Mouse (Mus musculus) lung, embryonic 16.5 days (tissue): Measurements from ENCODE around the gene Sh2d7. TPM values are rescaled to one million over a fixed set of nuclear protein-coding genes. Genes with fewer than 3 reads are reported as not detected.

ENCODE experiments used
- ATAC-seq: fragments of 200-750 bp; cut with Nextera tagmentation; 2 replicates; pipeline ENCODE4 v1.8.0; 2017; ENCODE audit warnings: low read depth, mild to moderate bottlenecking, moderate library complexity
- H3K27ac ChIP-seq: fragments of 300-500 bp; sonication (generic); 2 replicates; pipeline ENCODE4 v1.5.1; 2014; ENCODE audit warnings: mild to moderate bottlenecking, control low read depth, low read length
- H3K27me3 ChIP-seq: fragments of 300-500 bp; sonication (generic); 2 replicates; pipeline ENCODE4 v1.6.1; 2014; ENCODE audit warnings: low read depth, low read length, mixed read lengths; ENCODE audit not compliant: control insufficient read depth, insufficient read depth
- H3K36me3 ChIP-seq: fragments of 300-500 bp; sonication (generic); 2 replicates; pipeline ENCODE4 v1.6.1; 2014; ENCODE audit warnings: low read length; ENCODE audit not compliant: control insufficient read depth, insufficient read depth
- H3K4me1 ChIP-seq: fragments of 300-500 bp; sonication (generic); replicated peaks from 2 replicates; pipeline ENCODE4 v1.6.1; 2014; ENCODE audit warnings: low read length, mixed read lengths; ENCODE audit not compliant: control insufficient read depth, insufficient read depth
- H3K4me2 ChIP-seq: fragments of 300-500 bp; sonication (generic); 2 replicates; pipeline ENCODE4 v1.6.1; 2014; ENCODE audit warnings: low read depth, low read length, control low read depth
- H3K4me3 ChIP-seq: fragments of 300-500 bp; sonication (generic); 2 replicates; pipeline ENCODE4 v1.5.1; 2014; ENCODE audit warnings: mild to moderate bottlenecking, low read length, control low read depth
- H3K9ac ChIP-seq: fragments of 300-500 bp; sonication (generic); 2 replicates; pipeline ENCODE4 v1.6.1; 2014; ENCODE audit warnings: low read length, control low read depth
- H3K9me3 ChIP-seq: fragments of 300-500 bp; sonication (generic); 2 replicates; pipeline ENCODE4 v1.6.1; 2016; ENCODE audit warnings: low read length; ENCODE audit not compliant: control insufficient read depth
- WGBS: fragments of 180-500 bp; shearing (Covaris S2); extraction: QIAGEN DNeasy Blood & Tissue Kit; methylation state at CpG from one replicate; pipeline ENCODE4 v1.1.7; 2014; 5-methylcytosine and 5-hydroxymethylcytosine counted together
- polyA plus RNA-seq: library from polyadenylated mRNA; unstranded; fragments of >200 nt; fragmentation: Nextera tagmentation; extraction: Ambion mirVana; gene quantifications from 2 replicates; pipeline ENCODE4 v1.2.1, GENCODE M21; 2015

The Sh2d7 gene
- polyA plus RNA-seq, 1 experiment from 2014 or later = not detected

GRCm38 (mm10) chr9:54537030-54537429 is 1.8 kb upstream of the Sh2d7 start:
- Histone ChIP-seq H3K4me1 (peaks cover 3% of the 10 kb centered on the region; the same call in 1 of the 2 replicates), H3K9me3 (no peaks in the 10 kb centered on the region), H3K27me3 (no peaks in the 10 kb centered on the region), H3K27ac (no peak overlapping the region), H3K4me2 (no peak overlapping the region), H3K36me3 (no peaks in the 10 kb centered on the region), H3K9ac (no peak overlapping the region), H3K4me3 (no peak overlapping the region)
- 42% methylated on average over 4 of the region's 4 CpGs for WGBS
- ATAC-seq = no peak

GRCm38 (mm10) chr9:54537480-54537879 is 1.3 kb upstream of the Sh2d7 start:
- Histone ChIP-seq H3K27ac (no peak overlapping the region), H3K9ac (no peak overlapping the region), H3K4me3 (no peak overlapping the region), H3K27me3 (no peaks in the 10 kb centered on the region), H3K4me2 (no peak overlapping the region), H3K9me3 (no peaks in the 10 kb centered on the region), H3K4me1 (peaks cover 3% of the 10 kb centered on the region; the same call in 1 of the 2 replicates), H3K36me3 (no peaks in the 10 kb centered on the region)
- ATAC-seq = no peak
- WGBS = 75% methylated on average over 3 of the region's 3 CpGs

DNA sequence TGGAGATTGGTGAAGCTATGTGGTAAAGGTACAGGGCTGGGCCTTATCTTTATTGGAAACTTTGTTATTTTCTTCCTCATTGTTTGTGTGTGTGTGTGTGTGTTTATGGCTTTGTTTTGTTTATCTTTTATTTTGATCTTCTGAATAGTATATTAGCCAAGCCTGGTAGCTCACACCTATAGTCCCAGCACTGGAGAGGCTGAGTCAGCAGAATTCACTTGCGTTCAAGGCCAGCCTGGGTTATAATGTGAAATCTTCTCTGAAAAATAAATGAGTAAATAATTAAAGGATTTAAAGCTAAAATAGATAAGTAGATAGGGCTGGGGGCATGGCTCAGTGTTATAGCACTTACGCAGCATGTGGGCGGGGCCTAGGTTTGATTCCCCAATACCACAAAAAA is 540 bp upstream of the Sh2d7 start:
- Histone ChIP-seq H3K27me3 (no peaks in the 10 kb centered on the region), H3K4me1 (peaks cover 3% of the 10 kb centered on the region; the same call in 1 of the 2 replicates), H3K9ac (no peak overlapping the region), H3K27ac (no peak overlapping the region), H3K4me3 (no peak overlapping the region), H3K9me3 (no peaks in the 10 kb centered on the region), H3K36me3 (no peaks in the 10 kb centered on the region), H3K4me2 (no peak overlapping the region)
- WGBS = 90% methylated on average over 3 of the region's 3 CpGs
- no peak for ATAC-seq

DNA sequence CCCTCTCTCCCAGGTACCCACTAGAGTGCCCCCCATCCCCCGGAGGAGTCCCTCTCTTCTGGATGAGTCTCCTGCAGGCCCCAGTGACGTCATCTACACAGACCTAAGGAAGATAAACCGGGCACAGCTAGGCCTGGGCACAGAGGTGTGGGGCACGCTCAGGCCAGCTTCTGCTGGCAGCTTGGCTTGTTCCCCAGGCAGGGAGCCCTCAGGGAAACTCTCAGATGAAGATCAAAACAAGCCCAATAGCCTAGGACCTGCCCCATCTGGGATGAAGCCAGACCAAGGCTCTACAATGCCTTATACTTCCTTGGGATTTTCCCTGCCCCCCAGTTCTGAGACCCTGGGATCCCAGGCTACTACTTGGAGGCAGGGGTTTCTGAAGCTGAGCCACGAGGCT is 2.0 kb downstream of the Sh2d7 start:
- ATAC-seq = no peak

GRCm38 (mm10) chr9:54544212-54544953 is 5.6 kb downstream of the Sh2d7 start:
- Histone ChIP-seq H3K36me3 (no peaks in the 10 kb centered on the region), H3K27ac (no peak overlapping the region), H3K9ac (no peak overlapping the region), H3K4me3 (no peak overlapping the region), H3K27me3 (no peaks in the 10 kb centered on the region), H3K4me2 (no peak overlapping the region), H3K9me3 (no peaks in the 10 kb centered on the region), H3K4me1 (no peaks in the 10 kb centered on the region)
- 74% methylated on average over 9 of the region's 9 CpGs for WGBS
- no peak for ATAC-seq

More for the DNA sequence above, 2.0 kb downstream of the Sh2d7 start:
- Histone ChIP-seq H3K4me1 (no peaks in the 10 kb centered on the region), H3K36me3 (no peaks in the 10 kb centered on the region), H3K27ac (no peak overlapping the region), H3K27me3 (no peaks in the 10 kb centered on the region), H3K4me2 (no peak overlapping the region), H3K9ac (no peak overlapping the region), H3K9me3 (no peaks in the 10 kb centered on the region), H3K4me3 (no peak overlapping the region)
- 68% methylated on average over 5 of the region's 5 CpGs for WGBS

- no peaks in the 10 kb centered on the region for H3K4me1 ChIP-seq
- H3K36me3 ChIP-seq = no peaks in the 10 kb centered on the region
- H3K9ac ChIP-seq = no peak overlapping the region
- no peak overlapping the region for H3K27ac ChIP-seq
- ATAC-seq = no peak
- WGBS = 82% methylated on average over 4 of the region's 4 CpGs
- no peak overlapping the region for H3K4me2 ChIP-seq
- no peak overlapping the region for H3K4me3 ChIP-seq
- no peaks in the 10 kb centered on the region for H3K27me3 ChIP-seq
- H3K9me3 ChIP-seq = no peaks in the 10 kb centered on the region
Observed at GRCm38 (mm10) chr9:54544954-54545315, 6.2 kb downstream of the Sh2d7 start.

DNA sequence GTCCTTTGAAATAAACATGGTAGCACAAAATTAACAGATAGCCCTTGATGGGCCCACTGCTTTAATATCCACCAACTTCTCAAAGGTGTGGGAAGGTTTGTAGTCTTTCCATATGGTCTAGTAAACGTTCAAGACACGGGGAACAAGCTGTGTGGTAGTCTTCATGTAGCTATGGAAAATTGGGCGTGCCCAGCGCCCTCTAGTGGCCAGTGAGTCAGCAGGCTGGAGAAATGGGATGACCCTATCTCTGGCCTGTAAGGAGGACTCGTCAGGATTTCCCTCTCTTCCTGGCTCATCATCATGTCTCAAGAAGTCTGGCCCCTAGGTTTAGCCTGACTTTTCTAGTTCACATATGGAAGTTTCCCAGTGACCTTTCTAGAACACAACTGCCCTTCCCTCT is 8.8 kb downstream of the Sh2d7 start:
- no peak for ATAC-seq
- 17% methylated on average over 5 of the region's 5 CpGs for WGBS
- H3K27ac ChIP-seq = no peak overlapping the region

DNA sequence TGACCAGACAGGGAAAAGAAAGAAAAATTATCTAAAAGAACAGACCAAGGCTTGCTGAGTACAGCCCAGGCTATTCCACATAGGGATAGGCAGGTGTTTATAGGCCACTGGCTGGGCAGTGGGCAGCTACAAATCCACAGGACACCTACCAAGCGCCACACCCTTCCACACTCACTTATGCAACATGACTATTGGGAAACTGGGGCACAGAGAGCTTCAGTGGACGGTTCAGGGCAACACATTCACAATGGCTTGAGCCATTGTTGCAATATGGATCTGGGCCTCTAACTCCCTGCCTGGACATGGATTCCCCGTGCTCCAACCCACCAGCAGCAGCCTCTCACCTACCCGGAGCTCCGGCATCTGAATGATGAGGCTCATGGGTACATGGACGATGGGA is 10.6 kb downstream of the Sh2d7 start:
- Histone ChIP-seq H3K4me1 (no peaks in the 10 kb centered on the region), H3K4me2 (no peak overlapping the region), H3K36me3 (no peaks in the 10 kb centered on the region), H3K9me3 (no peaks in the 10 kb centered on the region), H3K27me3 (no peaks in the 10 kb centered on the region), H3K4me3 (no peak overlapping the region), H3K9ac (no peak overlapping the region), H3K27ac (no peak overlapping the region)
- no peak for ATAC-seq
- 83% methylated on average over 6 of the region's 6 CpGs for WGBS

More for the DNA sequence above, 8.8 kb downstream of the Sh2d7 start:
- Histone ChIP-seq H3K4me1 (no peaks in the 10 kb centered on the region), H3K9ac (no peak overlapping the region), H3K4me3 (no peak overlapping the region), H3K9me3 (no peaks in the 10 kb centered on the region), H3K4me2 (no peak overlapping the region), H3K36me3 (no peaks in the 10 kb centered on the region), H3K27me3 (no peaks in the 10 kb centered on the region)

- ATAC-seq = no peak; the same call in 1 of the 2 replicates
- Histone ChIP-seq H3K4me2 (no peak overlapping the region), H3K27ac (no peak overlapping the region), H3K36me3 (no peaks in the 10 kb centered on the region), H3K4me3 (no peak overlapping the region), H3K9ac (no peak overlapping the region), H3K27me3 (no peaks in the 10 kb centered on the region), H3K4me1 (no peaks in the 10 kb centered on the region), H3K9me3 (no peaks in the 10 kb centered on the region)
- WGBS = 24% methylated on average over 5 of the region's 5 CpGs
Observed at GRCm38 (mm10) chr9:54552409-54552808, 13.6 kb downstream of the Sh2d7 start.
